Mouse (Mus musculus) NIH3T3 (cell line): ENCODE data around the gene Efemp2.
A peak's percentile ranks its signal among the peaks of the same experiment; 100 is the strongest.

Experiments used
- DNase-seq: peaks from one replicate; pipeline ENCODE4 v3.0.0-alpha.2; 2012; ENCODE audit warnings: low read depth

The Efemp2 gene

DNA sequence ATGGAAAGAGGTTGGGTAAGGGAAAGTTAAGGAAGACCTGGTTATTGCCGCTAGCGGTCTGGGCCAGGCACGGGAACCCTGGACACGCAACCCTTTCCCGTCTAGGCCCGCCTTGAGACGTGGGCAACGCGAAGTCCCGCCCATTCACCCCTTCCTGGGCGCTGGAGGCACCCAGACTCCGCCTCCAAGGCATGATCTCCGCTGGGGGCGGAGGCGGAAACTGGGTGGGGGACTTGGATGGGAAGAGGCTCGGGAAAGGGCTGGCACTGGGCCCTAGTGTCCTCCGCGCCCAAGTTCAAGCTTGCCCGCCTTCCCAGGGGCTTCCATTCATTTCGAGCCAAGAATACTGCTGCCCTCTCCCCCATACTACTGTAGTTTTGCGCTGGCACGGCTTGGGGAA is at the start of gene Efemp2:
Gene Efemp2, plus strand, starts transcription at position 235 of the 400 bp plus-strand sequence.
- DNase-seq, result peak; percentile 99

DNA sequence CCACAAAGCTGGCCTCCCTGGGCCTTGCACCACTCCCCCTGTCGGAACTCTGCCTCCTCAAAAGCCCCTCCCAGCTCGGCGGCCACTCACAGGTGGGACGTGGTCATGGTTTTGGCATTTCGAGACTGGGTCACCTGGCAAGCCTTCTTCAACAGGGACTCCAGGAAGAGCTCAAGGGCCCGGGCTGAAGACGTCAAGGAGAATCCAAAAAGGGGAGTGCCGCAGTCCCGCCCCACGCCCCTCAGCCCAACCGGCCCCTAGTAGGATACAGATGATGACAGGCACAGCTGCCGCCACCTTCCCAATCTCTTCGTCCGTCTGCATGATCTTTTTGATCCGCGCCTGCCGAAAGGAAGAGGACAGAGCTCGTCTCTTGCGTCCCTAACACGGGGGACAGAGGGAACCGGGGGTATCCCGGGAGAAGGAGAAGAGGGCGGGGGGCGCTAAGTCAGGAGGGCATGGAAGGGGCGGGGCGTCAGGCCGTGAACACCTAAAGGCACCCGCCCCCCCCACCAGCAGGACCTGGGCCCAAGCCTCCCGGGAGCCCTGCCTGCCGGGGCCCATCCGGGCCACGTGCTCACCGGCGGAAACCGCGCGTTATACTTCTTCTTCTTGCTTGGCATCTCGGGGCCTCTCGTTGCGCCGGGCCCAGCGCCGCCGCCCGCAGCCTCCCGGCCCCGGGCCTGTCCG is 49.5 kb upstream of the Efemp2 start:
- peak; percentile 81 for DNase-seq

DNA sequence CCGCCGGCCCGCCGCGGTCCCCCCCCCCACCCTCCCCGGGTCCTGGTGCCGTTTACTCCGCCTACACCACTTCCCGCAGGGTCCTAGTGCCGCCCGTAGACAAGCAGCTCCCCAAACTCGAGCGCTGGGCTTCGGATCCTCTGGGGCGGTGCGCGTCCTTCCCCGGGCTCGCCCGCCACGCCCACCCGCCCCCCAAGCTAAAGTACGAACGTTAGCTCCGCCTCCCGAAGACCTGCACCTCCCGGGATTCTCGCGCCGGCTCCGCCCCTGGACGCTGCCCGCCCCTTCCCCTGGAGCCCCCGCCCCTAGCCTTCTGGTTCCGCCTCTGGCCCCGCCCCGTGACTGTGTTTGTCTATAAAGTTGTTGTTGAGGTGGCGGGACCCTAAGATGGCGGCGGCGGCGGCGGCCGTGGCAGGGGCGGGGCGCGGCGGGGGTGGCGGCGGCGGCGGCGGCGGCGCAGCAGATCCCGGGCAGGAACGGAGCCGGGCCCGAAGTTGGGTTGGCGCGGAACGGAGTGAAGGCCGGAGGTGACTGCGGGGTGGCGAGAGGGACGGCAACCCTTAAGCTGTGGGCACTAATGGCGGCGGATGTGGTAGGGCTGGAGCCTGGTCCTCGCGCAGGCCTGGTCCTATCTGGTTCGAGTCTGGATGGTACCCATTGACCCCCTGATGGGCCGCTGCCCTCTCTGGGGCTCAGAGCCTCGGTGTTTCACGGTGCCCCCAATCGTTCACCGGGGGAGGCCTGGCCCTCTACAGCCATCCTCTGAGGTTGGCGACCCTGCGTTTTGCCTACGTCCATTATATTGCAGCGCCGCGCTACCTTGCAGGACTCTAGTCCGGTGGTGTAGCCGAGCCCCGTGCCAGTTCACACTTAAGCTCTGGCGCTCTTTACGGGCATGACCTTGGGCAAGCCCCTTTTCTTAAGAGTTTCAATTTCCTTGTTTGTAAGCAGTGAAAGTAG is 48.7 kb upstream of the Efemp2 start, which contains the start of the genes Drap1 and AI837181:
Gene Drap1, minus strand, starts transcription at position 198 of the 960 bp plus-strand sequence.
Gene AI837181, plus strand, starts transcription at position 363 of the 960 bp plus-strand sequence.
- DNase-seq, result peak; percentile 100

DNA sequence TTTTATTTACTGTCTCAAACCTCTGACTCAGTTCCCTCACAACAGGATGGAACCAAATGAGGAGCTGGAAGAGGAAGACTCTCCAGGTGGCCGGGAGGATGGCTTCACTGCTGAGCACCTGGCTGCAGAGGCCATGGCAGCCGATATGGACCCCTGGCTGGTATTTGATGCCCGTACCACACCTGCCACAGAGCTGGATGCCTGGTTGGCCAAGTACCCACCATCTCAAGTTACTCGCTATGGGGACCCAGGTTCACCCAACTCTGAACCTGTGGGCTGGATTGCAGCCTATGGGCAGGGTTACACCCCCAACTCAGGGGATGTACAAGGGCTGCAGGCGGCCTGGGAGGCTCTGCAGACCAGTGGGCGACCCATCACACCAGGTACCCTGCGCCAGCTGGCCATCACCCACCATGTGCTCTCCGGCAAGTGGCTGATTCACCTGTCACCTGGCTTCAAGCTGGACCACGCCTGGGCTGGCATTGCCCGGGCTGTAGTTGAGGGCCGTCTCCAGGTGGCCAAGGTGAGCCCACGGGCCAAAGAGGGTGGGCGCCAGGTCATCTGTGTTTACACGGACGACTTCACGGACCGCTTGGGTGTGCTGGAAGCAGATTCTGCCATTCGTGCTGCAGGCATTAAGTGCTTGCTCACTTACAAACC is 47.7 kb upstream of the Efemp2 start:
- no peak for DNase-seq

DNA sequence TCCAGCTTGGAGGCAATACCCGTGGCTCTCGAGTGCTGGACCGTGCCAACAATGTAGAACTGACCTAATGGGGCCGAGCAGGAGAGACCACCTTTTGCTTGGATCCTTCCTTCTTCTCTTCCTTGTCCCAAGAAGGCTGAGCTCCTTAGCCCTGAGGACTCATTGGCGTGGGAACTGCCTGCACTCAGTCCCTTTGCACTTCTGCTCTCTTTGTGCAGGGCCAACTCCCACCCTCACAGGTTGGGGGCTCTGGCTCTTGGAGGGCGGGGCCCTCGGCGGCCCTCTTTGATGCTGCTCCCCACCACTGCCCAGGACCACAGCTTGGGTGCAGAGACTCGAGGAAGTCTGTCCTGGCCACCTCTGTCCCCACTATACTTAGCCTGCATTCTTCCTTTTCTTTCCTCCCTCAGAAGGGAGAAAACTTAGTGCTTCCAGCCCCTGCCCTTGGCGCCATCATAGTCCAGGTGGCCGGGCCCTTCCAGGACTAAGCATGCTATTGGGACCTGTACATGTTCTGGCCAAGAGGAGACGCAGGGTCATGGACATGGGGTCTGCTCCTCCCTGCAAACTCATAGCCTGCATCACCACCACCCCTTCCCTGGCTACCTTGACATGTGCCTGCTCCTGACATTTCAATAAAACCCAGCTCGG is 47.0 kb upstream of the Efemp2 start:
- no peak for DNase-seq

DNA sequence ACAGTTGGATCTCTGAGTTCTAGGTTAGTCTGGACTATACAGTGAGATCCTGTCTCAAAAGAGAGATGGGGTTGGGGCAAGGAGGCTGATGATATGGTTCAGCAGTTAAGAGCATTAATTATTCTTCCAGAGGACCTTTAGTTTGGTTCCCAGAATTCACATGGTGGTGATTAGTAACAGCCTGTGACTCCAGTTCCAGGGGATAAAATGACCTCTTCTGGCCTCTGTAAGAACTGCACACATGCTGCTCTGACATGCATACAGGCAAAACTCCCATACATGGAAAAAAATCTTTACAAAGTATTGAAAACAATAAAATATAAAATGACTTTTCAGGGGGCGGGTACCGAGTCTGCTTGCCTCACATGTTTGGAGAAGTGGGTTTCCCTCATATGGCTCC is 45.7 kb upstream of the Efemp2 start:
- DNase-seq, result peak; percentile 83

DNA sequence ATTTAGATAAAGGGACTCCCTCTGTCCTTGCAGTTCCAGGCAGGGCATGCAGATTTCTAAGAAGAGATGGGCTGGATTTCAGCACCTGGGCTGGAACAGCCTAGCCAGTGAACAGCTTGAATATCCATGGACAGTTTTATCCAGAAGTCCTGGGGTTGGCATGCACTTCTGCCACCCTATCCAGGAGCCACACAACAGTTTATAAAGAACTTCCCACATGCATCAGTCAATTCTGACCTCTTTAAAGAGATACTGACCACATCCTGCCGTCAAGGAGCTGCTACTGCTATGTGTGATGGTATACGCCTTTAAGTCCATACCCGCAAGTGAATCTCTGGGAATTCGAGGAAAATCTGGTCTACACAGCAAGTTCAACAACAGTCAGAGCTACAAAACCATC is 44.5 kb upstream of the Efemp2 start:
- DNase-seq, result no peak

DNA sequence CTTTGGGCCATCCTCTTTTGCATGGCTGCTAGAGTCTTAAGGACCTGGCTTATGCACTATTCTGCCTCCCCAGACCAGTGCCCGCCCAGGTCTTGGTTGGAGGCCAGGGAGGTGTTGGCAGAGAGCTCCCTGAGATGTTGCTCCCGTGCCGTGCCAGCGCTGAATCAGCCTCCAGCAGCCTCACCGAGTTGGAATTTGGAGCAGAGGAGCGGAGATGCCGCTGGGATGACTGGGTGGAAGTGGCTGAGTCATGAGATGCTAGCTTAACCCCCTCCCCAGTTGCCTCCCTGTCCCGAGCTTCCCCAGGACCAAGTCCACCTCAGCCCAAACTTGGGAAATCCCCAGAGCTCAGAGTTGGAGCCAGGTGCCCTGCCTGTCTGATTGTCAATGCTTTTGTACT is 43.9 kb upstream of the Efemp2 start:
- peak; percentile 98 for DNase-seq

DNA sequence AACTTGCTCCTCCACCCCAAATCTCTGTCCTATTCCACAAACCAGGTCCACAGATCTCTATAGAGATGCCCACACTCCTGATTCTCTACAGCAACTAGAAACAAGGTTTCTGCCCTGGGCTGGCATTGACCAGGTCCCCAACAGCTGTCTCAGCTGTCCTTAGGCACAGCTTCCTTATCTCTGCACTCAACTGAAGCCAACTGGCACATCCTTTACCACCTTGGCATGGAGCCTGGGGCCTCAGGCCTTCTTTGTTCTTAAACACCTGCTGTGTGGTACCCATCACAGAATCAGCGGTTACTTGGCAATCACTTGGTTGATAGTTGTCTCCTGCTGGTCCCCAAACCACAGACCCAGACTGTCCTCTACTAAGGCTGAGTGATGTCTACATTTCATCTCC is 43.3 kb upstream of the Efemp2 start:
- peak; percentile 37 for DNase-seq

DNA sequence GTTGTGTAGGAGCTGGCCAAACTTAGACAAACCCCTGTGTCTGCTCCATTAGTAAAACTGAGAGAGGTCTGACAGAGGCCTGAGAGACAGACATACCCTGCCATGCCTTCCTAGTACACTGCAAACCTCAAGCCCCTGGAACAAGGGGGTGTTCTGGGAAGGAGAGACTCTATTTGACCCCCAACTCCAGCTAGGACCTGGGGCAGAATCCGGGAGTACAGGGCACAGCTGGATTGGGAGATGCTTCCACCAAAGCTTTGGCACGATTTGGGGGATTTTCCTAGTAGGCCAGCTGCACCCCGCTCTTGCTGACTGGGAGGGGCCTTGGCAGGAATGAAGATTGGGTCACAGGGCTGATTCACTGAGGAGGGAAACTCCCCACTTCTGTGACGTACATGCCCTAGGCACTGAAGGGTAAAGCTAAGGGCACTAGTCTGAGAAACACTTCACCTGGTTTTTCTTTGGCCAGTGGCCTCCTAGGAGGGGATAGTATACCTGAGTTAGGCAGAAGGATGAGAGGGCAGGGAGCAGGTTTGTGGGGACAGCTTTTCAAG is 41.8 kb upstream of the Efemp2 start:
- peak; percentile 93 for DNase-seq

DNA sequence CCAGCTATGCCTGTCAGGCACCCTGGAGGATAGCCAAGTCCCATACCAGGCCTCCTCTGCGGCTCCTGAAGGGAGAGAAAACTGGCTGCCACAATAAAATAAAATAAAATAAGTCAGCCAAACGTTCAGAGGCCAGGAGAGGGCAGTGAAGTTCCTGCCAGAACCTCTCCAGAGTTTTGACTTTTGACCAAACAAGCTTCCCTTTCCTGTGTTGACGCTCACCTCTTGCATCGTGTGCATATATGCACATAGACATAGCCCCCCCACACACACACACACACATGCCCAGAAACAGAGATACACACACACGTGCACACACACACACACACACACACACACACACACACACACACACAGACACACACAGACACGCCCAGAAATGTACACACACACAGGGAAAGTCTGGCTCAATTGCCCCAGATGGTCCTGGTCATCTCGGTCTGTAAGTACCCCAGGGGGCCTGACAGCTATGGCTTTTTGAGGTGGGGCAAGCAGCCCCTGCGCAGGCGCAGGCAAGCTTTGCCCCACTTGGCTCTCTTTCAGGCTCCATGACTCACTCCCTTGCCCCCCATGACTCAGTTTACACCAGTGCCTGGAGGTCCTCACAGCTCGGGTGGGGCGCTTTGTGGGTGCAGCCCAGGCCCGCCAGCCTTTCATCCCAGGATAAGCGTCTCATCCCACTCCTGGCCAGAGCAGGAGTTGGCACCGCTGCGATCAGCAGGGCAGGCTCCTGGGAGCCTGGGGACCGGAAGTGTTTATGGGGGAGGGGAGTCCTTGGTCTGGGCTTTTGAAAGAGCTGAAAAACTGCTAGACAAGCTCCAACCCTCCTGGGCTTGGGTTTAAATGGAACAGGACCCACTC is 40.5 kb upstream of the Efemp2 start:
- peak; percentile 94 for DNase-seq

DNA sequence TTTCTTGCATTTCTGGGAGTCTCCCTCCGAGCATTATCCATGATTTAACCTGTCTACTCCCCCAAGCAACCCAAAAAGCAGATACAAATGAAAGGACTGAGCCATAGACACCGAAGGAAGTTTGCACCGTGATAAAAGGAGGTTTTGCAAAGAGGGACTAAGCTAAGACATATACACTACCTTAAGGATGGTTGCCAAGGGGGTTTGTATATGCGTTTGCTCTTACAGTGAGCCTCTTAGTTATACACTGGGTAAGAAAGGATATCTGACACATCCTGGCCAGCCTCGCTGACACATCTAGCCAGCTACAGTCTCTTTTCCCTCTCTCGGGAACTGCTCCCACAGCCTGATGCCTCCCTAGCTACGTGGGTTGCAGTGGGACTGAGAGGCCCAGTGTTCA is 39.8 kb upstream of the Efemp2 start:
- DNase-seq, result peak; percentile 61

DNA sequence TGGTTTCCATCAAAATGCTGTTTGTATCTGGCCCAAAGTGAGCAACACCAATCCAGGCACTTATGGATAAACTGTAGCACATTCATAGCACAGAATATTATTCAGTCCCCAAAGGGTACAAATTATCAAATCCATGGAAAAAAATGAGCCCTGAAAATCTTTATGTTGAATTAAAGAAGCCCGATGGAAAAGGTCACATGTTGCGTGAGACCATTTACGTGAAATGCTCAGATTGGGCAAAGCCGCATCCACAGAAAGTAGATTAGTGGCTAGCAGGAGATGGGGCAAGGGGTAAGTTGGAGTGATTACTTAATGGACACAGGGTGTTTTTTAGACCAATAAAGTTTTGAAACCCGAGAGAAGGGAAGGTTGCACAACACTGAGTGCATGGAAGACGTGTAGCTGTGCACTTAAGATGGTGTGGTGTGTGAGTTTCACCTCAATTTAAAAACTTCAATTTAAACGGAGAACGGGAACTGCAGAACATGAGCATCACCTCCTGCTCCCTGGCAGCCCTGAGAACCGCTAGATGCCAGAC is 29.3 kb upstream of the Efemp2 start:
- DNase-seq, result peak; percentile 88

DNA sequence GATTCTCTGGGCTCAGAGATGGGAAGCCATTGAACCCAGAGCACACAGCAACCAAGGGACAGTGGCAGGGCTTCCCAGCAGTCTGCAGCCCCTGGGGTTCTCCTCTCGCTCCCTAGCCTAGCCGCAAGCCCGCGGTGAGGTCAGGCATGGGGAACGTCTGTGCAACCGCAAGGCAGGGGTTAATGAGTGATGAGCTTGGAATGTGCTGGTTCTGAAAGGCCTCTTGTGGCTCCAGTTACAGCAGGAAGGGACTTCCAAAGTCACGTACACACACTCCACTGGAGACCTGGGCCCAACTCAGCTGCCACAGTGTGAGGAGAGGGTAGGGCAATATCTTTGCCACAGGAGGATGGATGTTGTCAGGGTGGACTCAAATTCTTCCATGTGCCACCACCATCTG is 28.8 kb upstream of the Efemp2 start:
- peak; percentile 92 for DNase-seq

DNA sequence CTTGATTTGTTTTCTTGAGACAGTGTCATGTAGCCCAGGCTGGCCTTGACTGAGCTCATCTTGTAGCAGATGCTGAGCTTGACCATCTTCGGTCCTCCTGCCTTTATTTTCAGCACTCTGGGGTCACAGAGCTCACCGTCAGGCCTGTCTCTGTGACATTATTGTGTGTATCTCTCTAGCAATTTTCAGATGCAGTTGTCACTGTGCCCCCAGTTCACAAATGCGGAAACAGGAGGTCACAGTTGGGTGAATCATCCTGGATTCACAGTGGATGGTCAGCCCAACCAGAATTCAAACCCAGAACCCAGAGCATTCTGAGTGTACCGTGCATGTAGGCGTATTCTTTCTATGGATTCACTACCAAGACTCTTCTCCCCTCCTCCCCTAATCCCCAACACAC is 28.0 kb upstream of the Efemp2 start:
- no peak for DNase-seq

DNA sequence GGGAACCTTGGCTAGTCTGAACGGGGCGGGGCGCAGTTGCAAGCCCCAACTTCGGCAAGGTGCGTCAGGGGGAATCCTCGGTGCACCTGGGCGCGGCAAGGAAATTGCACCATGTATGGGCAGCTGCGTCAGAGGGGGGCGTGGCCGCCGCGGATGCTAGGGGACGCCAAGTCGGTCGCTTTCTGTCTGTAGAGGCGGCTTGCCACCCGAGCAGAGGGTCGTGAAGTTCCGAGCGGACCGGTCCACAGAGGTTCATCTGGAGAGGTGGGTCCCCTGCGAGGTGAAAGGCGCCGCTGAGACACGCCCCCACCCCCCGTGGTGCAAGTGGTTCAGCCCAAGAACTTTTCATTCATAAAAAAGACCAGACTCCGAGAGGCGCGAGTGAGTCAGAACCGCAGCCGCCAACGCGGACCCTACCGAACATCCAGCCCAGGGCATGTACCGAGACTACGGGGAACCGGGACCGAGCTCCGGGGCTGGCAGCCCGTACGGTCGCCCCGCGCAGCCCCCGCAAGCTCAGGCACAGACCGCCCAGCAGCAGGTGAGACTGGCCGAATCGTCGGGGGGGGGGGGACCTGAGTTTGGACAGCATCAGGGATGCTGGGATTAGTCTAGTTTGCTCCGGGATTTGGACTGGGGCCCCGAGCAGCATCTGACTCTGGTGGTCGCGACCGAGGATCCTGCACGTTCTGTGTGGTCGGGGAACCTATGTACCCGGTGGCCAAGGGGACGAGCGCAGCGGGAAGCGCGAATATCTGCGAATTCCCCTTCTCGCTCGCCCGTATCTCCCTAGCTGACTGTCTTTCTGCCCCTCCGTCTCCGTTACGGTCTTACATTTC is 26.0 kb upstream of the Efemp2 start, which contains the start of gene Fosl1:
Gene Fosl1, plus strand, starts transcription at position 33 of the 839 bp plus-strand sequence.
- peak; percentile 89 for DNase-seq

DNA sequence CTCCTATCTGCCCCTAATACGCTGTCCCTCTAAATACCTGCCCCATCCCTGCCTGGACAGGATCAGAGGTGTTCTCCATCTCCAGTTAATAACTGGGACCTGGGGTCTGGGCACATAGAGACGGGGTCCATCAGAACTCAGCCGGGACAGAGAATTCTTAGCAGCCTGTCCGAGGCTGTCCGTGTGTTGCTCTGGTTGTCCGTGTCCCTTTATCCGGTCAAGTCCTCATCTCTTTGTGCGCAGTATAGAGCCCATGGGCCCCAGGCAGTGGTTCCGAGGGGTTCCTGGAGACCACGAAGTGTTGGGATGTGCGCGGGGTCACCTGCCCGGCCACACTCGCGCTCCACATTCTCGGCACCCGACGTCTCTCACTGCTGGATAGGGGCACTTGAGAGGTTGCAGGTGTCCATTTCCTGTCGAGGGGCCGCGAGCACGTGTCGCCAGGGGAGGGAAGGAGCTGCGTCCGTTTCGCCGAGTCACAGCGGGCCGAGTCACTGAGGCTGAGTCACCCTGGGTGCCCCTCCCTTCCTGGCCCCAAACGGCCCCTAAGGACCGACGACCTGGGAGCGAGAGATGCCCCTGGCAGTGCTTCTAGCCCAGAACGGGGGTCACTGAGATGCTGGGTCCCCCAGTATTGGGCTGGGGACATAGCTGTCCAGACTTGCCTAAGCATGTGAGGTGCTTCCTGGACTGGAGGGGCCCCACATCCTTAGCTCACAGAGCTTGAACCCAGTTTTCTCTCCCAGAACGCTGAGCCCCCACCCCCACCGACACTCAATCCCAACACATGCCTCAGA is 25.2 kb upstream of the Efemp2 start:
- peak; percentile 71 for DNase-seq

DNA sequence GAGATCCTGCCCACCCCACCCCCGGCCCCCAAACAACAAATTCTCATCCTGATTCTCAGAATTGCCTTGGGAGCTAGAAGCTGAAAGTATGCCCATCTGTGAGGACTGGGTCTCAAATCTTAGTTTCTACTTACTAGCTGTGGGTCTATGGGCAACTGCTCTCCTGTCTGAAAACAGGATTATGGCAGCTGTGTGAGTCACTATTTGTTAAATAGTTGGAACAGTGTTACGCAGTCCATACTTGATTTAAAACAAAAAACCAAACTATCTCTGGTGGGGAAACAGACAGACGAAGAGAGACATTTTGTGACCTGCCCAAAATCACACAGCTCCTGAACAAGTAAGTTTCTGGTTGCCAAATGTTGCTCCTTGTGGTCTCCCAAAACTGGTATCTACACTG is 24.1 kb upstream of the Efemp2 start:
- peak; percentile 61 for DNase-seq
